Mouse (Mus musculus) hindbrain, embryonic 12.5 days (tissue): Measurements from ENCODE around the gene Sp2. TPM values are rescaled to one million over a fixed set of nuclear protein-coding genes. Genes with fewer than 3 reads are reported as not detected.

Experiments
- ATAC-seq: fragments of 200-750 bp; cut with Nextera tagmentation; 2 replicates; pipeline ENCODE4 v1.8.0; 2017; ENCODE audit warnings: moderate TSS enrichment; ENCODE audit not compliant: low FRiP score
- H3K27ac ChIP-seq: fragments of 300-500 bp; sonication (generic); 2 replicates; pipeline ENCODE4 v1.5.1; 2016; ENCODE audit warnings: mild to moderate bottlenecking
- H3K27me3 ChIP-seq: fragments of 300-500 bp; sonication (generic); 2 replicates; pipeline ENCODE4 v1.6.1; 2016; ENCODE audit warnings: mild to moderate bottlenecking
- H3K36me3 ChIP-seq: fragments of 300-500 bp; sonication (generic); 2 replicates; pipeline ENCODE4 v1.6.1; 2016; ENCODE audit warnings: mild to moderate bottlenecking
- H3K4me1 ChIP-seq: fragments of 300-500 bp; sonication (generic); 2 replicates; pipeline ENCODE4 v1.6.1; 2016
- H3K4me2 ChIP-seq: fragments of 300-500 bp; sonication (generic); replicated peaks from 2 replicates; pipeline ENCODE4 v1.6.1; 2016; ENCODE audit warnings: mild to moderate bottlenecking
- H3K4me3 ChIP-seq: fragments of 300-500 bp; sonication (generic); 2 replicates; pipeline ENCODE4 v1.5.1; 2016; ENCODE audit warnings: mild to moderate bottlenecking
- H3K9ac ChIP-seq: fragments of 300-500 bp; sonication (generic); 2 replicates; pipeline ENCODE4 v1.6.1; 2016; ENCODE audit warnings: mild to moderate bottlenecking, moderate library complexity
- H3K9me3 ChIP-seq: fragments of 300-500 bp; sonication (generic); replicated peaks from 2 replicates; pipeline ENCODE4 v1.6.1; 2016; ENCODE audit warnings: mild to moderate bottlenecking
- WGBS: fragments of 180-500 bp; shearing (Covaris S2); methylation state at CpG from one replicate; pipeline ENCODE4 v1.1.7; 2016; 5-methylcytosine and 5-hydroxymethylcytosine counted together
- polyA plus RNA-seq: library from polyadenylated mRNA; unstranded; fragments of >200 nt; fragmentation: Nextera tagmentation; extraction: Ambion mirVana; gene quantifications from 2 replicates; pipeline ENCODE4 v1.2.1, GENCODE M21; 2016

Sp2 gene
- polyA plus RNA-seq, 1 experiment from 2014 or later = 19.0 TPM

- H3K9me3 ChIP-seq = no peaks in the 10 kb centered on the region
- ATAC-seq = peak; percentile 59; the same call in 1 of the 2 replicates
- WGBS = 22% methylated on average over 15 of the region's 15 CpGs
- H3K4me2 ChIP-seq = 0 out of 2 replicates have a peak overlapping the region, but pooled peaks have one; percentile 19
- peak overlapping the region; percentile 93 for H3K27ac ChIP-seq
- no peak overlapping the region for H3K4me3 ChIP-seq
- H3K27me3 ChIP-seq = no peaks in the 10 kb centered on the region
- peak overlapping the region; percentile 47; the same call in 1 of the 2 replicates for H3K9ac ChIP-seq
- H3K36me3 ChIP-seq = peaks cover 24% of the 10 kb centered on the region
- H3K4me1 ChIP-seq = peaks cover 78% of the 10 kb centered on the region
Observed at GRCm38 (mm10) chr11:96906431-96907161, 76.2 kb downstream of the Sp2 start.

Other genes starting within 250 kb of the Sp2 start
- gene Snx11, start 205.4 kb downstream of the Sp2 start, polyA plus RNA-seq = 40.5 and 45.1 TPM in 2 replicates
- 136 TPM in 2 replicates for gene Cbx1, start 193.8 kb downstream of the Sp2 start, polyA plus RNA-seq
- gene Nfe2l1, start 153.0 kb downstream of the Sp2 start, polyA plus RNA-seq = 82.8 and 88.2 TPM in 2 replicates
- 56.5 and 60.7 TPM in 2 replicates for gene Copz2, start 133.1 kb downstream of the Sp2 start, polyA plus RNA-seq
- gene Cdk5rap3, start 66.5 kb downstream of the Sp2 start, polyA plus RNA-seq = 98.8 and 98.9 TPM in 2 replicates
- 0.53 and 1.5 TPM in 2 replicates for gene Prr15l, start 54.9 kb downstream of the Sp2 start, polyA plus RNA-seq
- gene Pnpo, start 39.0 kb downstream of the Sp2 start, polyA plus RNA-seq = 21.5 and 22.5 TPM in 2 replicates
- 0.26 and 0.46 TPM in 2 replicates for gene Sp6, start 30.4 kb upstream of the Sp2 start, polyA plus RNA-seq
- gene Scrn2, start 47.0 kb upstream of the Sp2 start, polyA plus RNA-seq = 21.2 and 23.9 TPM in 2 replicates
- 4.8 and 5.1 TPM in 2 replicates for gene Lrrc46, start 58.4 kb upstream of the Sp2 start, polyA plus RNA-seq
- gene Mrpl10, start 58.6 kb upstream of the Sp2 start, polyA plus RNA-seq = 64.8 and 70.1 TPM in 2 replicates
- gene Osbpl7, start 67.7 kb upstream of the Sp2 start, polyA plus RNA-seq = 9.1 and 11.9 TPM in 2 replicates
- 0.10 TPM in 1 of 2 replicates, not detected in the other for gene Tbx21, start 132.4 kb upstream of the Sp2 start, polyA plus RNA-seq
- 10.1 and 10.5 TPM in 2 replicates for gene Tbkbp1, start 168.5 kb upstream of the Sp2 start, polyA plus RNA-seq
- 53.9 and 57.8 TPM in 2 replicates for gene Kpnb1, start 204.9 kb upstream of the Sp2 start, polyA plus RNA-seq